Mouse (Mus musculus) frontal cortex, postnatal 10 days (tissue): ENCODE data around the gene Ppp3ca.

ENCODE experiments used
- DNase-seq, 2 experiments: peaks; one replicate each; pipeline ENCODE4 v3.0.0; 2022; ENCODE audit warnings: low spot score in 2 of 2, mixed read lengths in 1 of 2

Ppp3ca gene

GRCm38 (mm10) chr3:136813886-136814285 is 144.0 kb downstream of the Ppp3ca start:
- DNase-seq: no peak

- DNase-seq: no peak
Measured at GRCm38 (mm10) chr3:136814916-136815315, 145.0 kb downstream of the Ppp3ca start.

GRCm38 (mm10) chr3:136816319-136816718 is 146.4 kb downstream of the Ppp3ca start:
- no peak for DNase-seq

DNA sequence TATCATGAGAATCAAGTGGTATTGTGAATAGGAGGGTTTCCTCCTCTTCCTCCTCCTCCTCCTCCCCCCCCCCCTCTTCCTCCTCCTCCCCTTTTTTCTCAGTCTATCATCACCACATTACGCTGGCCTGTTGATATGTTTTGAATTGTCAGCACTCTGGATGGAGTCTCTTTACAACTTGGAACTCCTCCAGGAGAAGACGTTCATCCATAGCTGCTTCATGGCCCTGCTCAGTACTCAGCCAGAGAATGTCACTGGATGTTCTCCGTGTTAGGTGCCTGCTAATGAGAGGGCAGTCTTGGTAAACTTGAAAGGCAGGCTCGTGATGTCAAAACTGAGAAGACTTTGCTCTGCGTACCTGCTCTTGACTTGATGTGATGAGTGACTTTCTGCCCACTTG is 149.1 kb downstream of the Ppp3ca start:
- no peak for DNase-seq

- DNase-seq: no peak
Measured at GRCm38 (mm10) chr3:136821039-136821438, 151.1 kb downstream of the Ppp3ca start.

- no peak for DNase-seq
Measured at GRCm38 (mm10) chr3:136821993-136822392, 152.1 kb downstream of the Ppp3ca start.

GRCm38 (mm10) chr3:136822431-136822830 is 152.5 kb downstream of the Ppp3ca start:
- DNase-seq: no peak

DNA sequence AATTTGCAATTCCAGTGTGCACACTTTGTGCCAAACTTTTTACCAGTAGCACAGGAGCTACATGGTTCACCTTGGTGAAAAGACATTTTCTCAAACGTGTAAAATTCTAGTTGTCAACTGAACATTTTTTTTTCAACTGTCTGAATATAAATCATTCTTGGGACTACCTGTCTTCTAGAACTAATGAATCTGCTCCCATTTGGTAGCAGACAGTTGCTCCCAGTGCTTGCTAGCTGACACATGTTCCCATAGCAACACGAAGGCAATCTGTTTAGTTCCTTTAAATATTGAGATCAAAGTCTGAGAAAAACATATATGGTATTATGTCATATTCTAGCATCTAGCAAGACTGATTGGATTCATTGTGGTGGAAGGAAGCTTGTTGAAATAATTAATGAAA is 158.5 kb downstream of the Ppp3ca start:
- DNase-seq: no peak

GRCm38 (mm10) chr3:136829109-136829508 is 159.2 kb downstream of the Ppp3ca start:
- DNase-seq: no peak

DNA sequence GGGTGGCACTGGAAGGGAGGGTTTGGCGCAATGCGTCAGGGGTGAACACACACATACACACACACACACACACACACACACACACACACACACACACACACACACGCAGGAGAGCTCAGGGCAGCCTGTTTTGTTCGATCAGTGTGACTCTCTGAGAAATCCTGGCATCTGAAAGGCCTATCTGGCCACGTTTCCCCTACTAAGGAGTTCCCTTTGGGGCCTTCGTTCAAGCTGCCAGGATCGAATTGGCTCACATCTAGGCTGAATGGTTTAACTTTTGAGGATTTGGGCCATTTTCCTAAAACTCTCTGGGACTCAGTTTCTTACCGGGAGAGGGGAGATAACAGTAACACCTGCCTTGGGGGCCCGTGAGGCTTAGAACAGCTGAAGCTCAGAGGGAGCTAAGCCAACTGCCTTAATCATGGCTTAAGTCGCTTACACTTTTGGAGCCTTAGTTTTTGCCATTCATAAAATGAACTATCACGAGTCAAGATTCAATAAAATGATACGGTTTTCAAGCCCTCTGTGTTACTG is 160.8 kb downstream of the Ppp3ca start:
- DNase-seq: no peak

GRCm38 (mm10) chr3:136833003-136833745 is 163.2 kb downstream of the Ppp3ca start:
- no peak for DNase-seq

GRCm38 (mm10) chr3:136833893-136834292 is 164.0 kb downstream of the Ppp3ca start:
- no peak for DNase-seq

DNA sequence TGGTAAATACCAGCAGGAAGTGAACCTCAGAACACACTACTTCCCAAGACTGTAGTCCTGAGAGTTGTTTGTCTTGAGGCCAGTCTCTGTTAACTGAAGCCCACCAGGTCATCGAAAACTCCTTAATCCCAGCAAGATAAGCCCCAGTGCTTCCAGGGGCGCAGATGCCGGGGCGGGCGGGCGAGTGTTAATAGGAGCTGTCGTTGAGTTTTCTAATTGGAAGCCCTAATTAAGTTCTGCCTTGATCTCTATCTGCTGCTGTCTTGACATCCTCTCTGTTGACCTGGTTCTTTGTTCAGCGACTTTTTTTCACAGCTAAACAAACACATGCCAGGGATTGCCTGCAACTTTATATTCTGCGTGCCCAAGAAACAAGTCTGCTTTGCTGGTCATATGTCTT is 165.9 kb downstream of the Ppp3ca start:
- DNase-seq: no peak

DNA sequence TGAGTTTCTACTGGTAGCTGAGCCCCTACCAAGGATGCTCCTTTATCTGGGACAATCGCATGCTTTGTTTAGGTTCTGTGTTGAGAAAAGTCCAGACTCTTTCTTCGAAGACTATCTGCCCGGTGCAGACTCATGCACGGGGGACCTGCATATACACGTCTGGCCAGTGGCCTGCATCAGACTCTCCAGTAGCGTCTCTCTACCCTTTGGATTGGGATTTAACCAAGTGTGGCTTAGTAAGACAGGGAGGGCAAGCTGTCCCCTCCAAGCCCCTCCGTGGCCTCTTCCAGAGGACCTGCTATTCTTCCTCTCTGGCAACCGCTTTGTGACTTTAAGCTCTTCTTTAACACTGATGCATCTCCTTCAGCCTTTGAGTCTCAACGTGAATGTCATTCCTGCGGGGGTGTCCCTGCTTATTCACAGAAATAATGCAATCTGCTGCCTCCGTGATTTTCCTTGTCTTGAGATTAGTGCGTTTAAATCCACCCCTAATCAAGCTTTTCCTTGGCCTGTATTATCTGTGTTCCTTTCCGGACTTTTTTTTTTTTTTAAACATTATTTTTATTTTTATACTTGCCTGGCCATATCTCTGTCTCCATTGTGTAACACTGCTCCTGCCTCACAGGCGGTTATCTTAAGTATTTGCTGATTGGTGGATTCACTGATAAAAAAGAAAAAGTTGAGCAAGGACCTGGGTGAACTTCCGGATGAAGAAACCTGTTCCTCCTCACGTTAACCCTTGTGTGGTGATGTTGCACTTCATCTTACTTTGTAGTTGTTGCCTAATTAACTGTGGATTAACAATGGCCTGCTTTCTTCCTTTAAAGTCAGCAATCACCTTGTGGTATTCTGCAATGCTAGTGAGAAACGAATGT is 166.6 kb downstream of the Ppp3ca start:
- DNase-seq: no peak

DNA sequence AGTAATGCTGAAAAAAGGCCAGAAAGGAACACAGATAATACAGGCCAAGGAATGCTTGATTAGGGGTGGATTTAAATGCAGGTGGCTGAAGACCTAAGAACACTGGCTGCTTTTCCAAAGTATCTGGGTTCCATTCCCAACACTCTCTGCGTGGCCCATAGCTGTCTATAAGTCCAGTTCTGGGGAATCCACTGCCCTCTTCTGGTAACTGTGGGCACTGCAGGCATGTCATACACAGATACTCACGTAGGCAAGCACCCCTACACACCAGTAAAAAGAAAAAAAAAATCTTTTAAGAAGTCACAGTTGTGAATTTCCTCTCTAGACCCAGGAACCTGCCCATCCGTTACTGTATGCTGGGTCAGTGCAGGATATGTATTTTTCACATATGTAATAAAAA is 167.7 kb downstream of the Ppp3ca start:
- no peak for DNase-seq

GRCm38 (mm10) chr3:136841282-136841681 is 171.4 kb downstream of the Ppp3ca start:
- DNase-seq: no peak

DNA sequence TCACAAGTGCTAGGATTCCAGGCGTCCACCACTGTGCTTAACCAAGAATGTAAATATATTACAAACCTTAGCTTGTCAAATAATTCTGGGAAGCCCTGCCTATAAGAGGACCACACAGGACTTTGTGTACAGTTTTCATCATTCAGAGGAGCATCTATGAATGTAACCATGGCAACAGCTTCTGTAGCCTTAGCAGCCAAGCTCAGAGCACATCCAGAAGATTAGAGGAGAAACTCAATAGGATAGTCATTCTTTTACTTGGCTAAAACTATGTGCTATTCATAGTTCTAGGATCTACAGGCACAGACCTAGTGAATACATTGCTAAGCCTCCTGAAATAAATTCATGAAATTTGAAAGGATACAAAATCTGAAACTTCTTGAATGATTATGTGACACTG is 172.5 kb downstream of the Ppp3ca start:
- no peak for DNase-seq

- no peak for DNase-seq
Measured at GRCm38 (mm10) chr3:136843811-136844491, 174.0 kb downstream of the Ppp3ca start.

DNA sequence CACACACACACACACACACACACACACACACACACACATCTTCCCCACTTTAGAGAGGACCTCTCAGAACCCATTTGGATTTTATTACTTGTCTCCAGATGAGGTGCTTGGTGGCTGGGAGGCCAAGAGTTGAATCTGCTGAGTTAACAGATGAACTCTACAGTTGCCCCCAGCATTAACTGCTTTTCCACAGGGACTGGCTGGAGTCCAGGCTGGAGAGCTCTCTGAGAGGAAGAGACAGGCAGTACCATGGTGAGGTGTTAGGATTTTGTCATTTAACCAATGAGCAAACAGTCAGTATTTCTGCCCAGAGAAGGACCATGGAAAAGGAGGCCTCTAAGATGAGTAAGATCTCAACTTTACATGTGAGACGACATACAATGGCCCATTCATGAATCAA is 179.1 kb downstream of the Ppp3ca start:
- DNase-seq: no peak

- no peak for DNase-seq
Measured at GRCm38 (mm10) chr3:136852921-136853320, 183.0 kb downstream of the Ppp3ca start.

GRCm38 (mm10) chr3:136853596-136853995 is 183.7 kb downstream of the Ppp3ca start:
- DNase-seq: no peak

GRCm38 (mm10) chr3:136855996-136856395 is 186.1 kb downstream of the Ppp3ca start:
- no peak for DNase-seq
